Mouse (Mus musculus) forebrain, embryonic 14.5 days (tissue): ENCODE measurements around the gene Znrf4. TPM values are rescaled to one million over a fixed set of nuclear protein-coding genes. Genes with fewer than 3 reads are reported as not detected.
"Not testable (repeated sequence)": the region's sequence is repeated elsewhere in the genome, so short reads cannot be mapped to it uniquely, and the experiment has no call there.

Experiments used
- ATAC-seq: fragments of 200-750 bp; cut with Nextera tagmentation; 2 replicates; pipeline ENCODE4 v1.8.0; 2017; ENCODE audit warnings: mild to moderate bottlenecking, moderate library complexity
- DNase-seq: peaks from one replicate; pipeline ENCODE4 v3.0.0-alpha.2; 2015; ENCODE audit warnings: low spot score
- H3K27ac ChIP-seq: fragments of 300-500 bp; sonication (generic); 2 replicates; pipeline ENCODE4 v1.5.1; 2014; ENCODE audit warnings: low read depth, mild to moderate bottlenecking, control low read depth, low read length, moderate library complexity
- H3K27me3 ChIP-seq: fragments of 300-500 bp; sonication (generic); replicated peaks from 2 replicates; pipeline ENCODE4 v1.6.1; 2014; ENCODE audit warnings: low read length, control low read depth, mixed read lengths; ENCODE audit not compliant: control insufficient read depth, insufficient read depth
- H3K36me3 ChIP-seq: fragments of 300-500 bp; sonication (generic); 2 replicates; pipeline ENCODE4 v1.6.1; 2014; ENCODE audit warnings: low read length, control low read depth; ENCODE audit not compliant: control insufficient read depth, insufficient read depth
- H3K4me1 ChIP-seq: fragments of 300-500 bp; sonication (generic); 2 replicates; pipeline ENCODE4 v1.6.1; 2014; ENCODE audit warnings: antibody characterized with exemption, low read length, control low read depth; ENCODE audit not compliant: control insufficient read depth, insufficient read depth
- H3K4me2 ChIP-seq: fragments of 300-500 bp; sonication (generic); 2 replicates; pipeline ENCODE4 v1.6.1; 2014; ENCODE audit warnings: mild to moderate bottlenecking, control low read depth, low read length
- H3K4me3 ChIP-seq: fragments of 300-500 bp; sonication (generic); 2 replicates; pipeline ENCODE4 v1.5.1; 2014; ENCODE audit warnings: low read depth, low read length, control low read depth
- H3K9ac ChIP-seq: fragments of 300-500 bp; sonication (generic); 2 replicates; pipeline ENCODE4 v1.6.1; 2014; ENCODE audit warnings: mild to moderate bottlenecking, low read length, control low read depth, moderate library complexity
- H3K9me3 ChIP-seq: fragments of 300-500 bp; sonication (generic); replicated peaks from 2 replicates; pipeline ENCODE4 v1.6.1; 2016; ENCODE audit warnings: low read length, control low read depth, mixed read lengths; ENCODE audit not compliant: control insufficient read depth
- WGBS: fragments of 180-500 bp; shearing (Covaris S2); extraction: QIAGEN DNeasy Blood & Tissue Kit; methylation state at CpG from one replicate; pipeline ENCODE4 v1.1.7; 2014; 5-methylcytosine and 5-hydroxymethylcytosine counted together
- polyA plus RNA-seq: library from polyadenylated mRNA; unstranded; fragments of >200 nt; fragmentation: Nextera tagmentation; extraction: Ambion mirVana; gene quantifications from 2 replicates; pipeline ENCODE4 v1.2.1, GENCODE M21; 2014

Gene Znrf4
- polyA plus RNA-seq, 1 experiment from 2014 or later, result 0.14 TPM

DNA sequence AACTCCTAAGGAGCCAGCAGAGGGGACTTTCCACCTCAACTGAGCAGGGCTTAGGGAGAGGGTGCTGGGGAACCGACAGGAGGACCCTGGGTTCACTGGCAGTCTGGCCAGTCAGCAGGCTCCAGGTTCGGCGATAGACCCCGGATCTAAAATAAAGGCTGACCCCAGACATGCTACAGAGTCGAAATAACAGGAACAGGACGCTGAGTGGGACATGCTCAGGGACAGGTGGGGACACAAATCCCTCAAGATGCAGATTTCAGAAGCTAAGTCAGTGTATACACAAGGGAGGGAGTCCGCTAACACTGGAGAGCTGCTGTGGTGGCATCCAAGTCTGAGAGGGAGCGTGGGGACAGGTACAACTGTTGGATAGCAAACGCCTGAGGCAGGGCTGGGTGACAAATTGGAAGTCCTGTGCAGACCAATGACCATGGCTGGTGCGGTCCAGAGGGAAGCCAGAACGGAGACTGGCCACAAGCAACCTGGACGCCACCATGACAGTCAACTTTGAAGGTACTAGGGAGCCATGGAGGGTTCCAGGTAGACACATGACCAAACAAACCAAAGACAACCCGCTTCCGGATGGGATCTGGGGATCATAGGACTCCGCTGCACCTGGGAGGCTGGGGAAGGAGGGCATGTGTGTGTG is 5.7 kb downstream of the Znrf4 start:
- Histone ChIP-seq H3K27ac (peak overlapping the region; percentile 95), H3K27me3 (0 out of 2 replicates have a peak, but pooled peaks cover 3% of the 10 kb centered on the region), H3K9me3 (no peaks in the 10 kb centered on the region), H3K4me2 (peak overlapping the region; percentile 81), H3K36me3 (no peaks in the 10 kb centered on the region), H3K4me1 (peaks cover 43% of the 10 kb centered on the region), H3K9ac (peak overlapping the region; percentile 82), H3K4me3 (peak overlapping the region; percentile 43; the same call in 1 of the 2 replicates)
- 60% methylated on average over 15 of the region's 15 CpGs for WGBS
- ATAC-seq (no peak), DNase-seq (no peak)

DNA sequence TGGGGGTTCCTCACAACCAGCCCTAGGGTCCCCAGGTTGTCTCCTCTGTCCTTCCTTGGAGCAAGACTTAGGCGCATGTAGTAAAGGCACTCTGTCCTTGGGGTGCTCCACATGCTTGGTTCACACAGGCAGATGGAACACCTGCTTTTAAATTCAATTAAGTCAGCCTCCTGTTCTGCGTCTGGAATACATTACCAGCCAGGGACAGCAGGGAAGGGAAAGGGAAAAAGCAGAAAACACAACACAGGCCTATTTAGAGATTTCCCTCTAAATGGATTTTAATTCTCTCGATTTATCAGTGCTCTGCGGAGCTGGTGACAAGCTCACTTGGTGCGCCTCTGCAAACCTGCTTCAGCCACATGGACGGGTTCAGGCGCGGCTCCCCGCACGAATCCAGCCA is 6.8 kb downstream of the Znrf4 start:
- Histone ChIP-seq H3K4me1 (peaks cover 31% of the 10 kb centered on the region), H3K4me2 (no peak overlapping the region), H3K4me3 (no peak overlapping the region), H3K9me3 (no peaks in the 10 kb centered on the region), H3K27me3 (no peaks in the 10 kb centered on the region), H3K9ac (no peak overlapping the region), H3K27ac (peak overlapping the region; percentile 58; the same call in 1 of the 2 replicates), H3K36me3 (no peaks in the 10 kb centered on the region)
- 79% methylated on average over 10 of the region's 10 CpGs for WGBS
- ATAC-seq (no peak), DNase-seq (no peak)

DNA sequence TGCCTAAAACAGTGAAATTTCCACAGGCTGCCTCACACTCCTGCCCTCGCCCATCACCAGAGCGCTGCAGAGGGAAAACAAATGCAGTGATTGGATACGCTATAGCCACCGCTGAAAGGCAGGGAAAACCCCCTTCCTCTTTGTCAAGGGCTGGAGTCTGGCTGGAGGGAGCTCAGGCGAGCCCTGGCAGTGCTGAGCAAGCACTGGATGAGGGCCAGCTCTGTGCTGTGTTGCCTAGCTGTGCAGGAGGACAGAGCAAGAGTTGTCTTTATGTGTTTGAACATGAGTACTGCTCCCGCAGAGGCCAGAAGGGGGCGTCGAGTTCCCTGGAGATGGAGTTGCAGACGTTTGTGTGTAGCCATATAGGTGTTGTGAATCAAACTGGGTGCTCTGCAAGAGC is 9.7 kb downstream of the Znrf4 start:
- peak overlapping the region; percentile 6; the same call in 1 of the 2 replicates for H3K4me2 ChIP-seq
- ATAC-seq (peak; percentile 83), DNase-seq (peak; percentile 93)
- WGBS, result 15% methylated on average over 9 of the region's 9 CpGs
- no peaks in the 10 kb centered on the region for H3K36me3 ChIP-seq
- H3K4me3 ChIP-seq, result no peak overlapping the region
- no peaks in the 10 kb centered on the region for H3K9me3 ChIP-seq
- H3K9ac ChIP-seq, result no peak overlapping the region
- peak overlapping the region; percentile 83 for H3K27ac ChIP-seq
- H3K27me3 ChIP-seq, result no peaks in the 10 kb centered on the region
- H3K4me1 ChIP-seq, result peaks cover 26% of the 10 kb centered on the region

DNA sequence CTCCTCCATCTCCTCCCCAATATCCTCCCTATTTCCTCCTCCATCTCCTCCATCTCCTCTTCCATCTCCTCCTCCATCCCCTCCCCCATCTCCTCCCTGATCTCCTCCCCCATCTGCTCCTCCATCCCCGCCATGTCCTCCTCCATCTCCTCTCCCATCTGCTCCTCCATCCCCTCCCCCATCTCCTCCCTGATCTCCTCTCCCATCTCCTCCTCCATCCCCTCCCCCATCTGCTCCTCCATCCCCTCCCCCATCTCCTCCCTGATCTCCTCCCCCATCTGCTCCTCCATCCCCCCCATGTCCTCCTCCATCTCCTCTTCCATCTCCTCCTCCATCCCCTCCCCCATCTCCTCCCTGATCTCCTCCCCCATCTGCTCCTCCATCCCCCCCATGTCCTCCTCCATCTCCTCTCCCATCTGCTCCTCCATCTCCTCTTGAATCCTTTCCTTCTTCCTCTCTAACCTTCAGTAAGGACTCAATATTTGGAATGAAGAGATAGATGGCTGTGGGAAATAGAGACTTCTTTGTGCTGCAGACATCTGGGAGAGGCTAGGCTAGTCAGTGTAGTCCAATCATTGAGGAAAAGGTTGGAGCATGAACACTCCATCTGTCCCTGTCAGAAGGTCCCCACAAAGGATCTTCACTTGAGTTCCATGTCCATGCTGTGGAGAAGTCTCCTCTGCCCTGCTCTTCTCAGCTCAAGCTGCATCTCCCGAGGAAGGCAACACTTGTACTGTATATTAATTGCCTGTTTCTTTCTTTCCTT is 10.4 kb downstream of the Znrf4 start:
- not testable (repeated sequence) for H3K9me3 ChIP-seq, H3K9ac ChIP-seq, H3K36me3 ChIP-seq, DNase-seq, H3K4me3 ChIP-seq, H3K27me3 ChIP-seq
- H3K4me2 ChIP-seq, result peak overlapping the region; percentile 6; the same call in 1 of the 2 replicates
- 35% methylated on average over 2 of the region's 2 CpGs for WGBS
- peak; percentile 2; the same call in 1 of the 2 replicates for ATAC-seq
- H3K4me1 ChIP-seq, result peaks cover 22% of the 10 kb centered on the region
- peak overlapping the region; percentile 83 for H3K27ac ChIP-seq

DNA sequence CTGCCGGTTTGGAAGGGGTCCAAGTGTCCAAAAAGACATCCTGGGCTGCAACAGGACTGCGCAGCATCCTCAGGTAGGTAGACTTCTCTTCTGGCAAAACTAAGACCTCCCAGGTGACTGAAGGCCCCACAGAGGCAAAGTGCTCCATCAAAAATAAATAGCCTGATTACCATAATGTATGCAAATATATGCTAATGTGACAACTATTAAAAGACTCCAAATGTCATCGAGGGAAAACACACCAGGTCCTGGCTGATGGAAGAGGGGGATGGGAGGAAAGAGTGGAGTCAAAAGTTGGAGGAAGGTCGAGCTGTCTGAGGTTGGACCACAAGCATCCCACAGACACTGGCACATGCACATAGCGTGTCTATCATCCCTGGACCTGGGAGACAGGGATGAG is 13.0 kb downstream of the Znrf4 start:
- H3K9me3 ChIP-seq, result 0 out of 2 replicates have a peak, but pooled peaks cover 3% of the 10 kb centered on the region
- H3K27ac ChIP-seq, result peak overlapping the region; percentile 9; the same call in 1 of the 2 replicates
- no peaks in the 10 kb centered on the region for H3K27me3 ChIP-seq
- DNase-seq (peak; percentile 69), ATAC-seq (peak; percentile 37)
- H3K4me2 ChIP-seq, result no peak overlapping the region
- peaks cover 24% of the 10 kb centered on the region for H3K4me1 ChIP-seq
- H3K36me3 ChIP-seq, result no peaks in the 10 kb centered on the region
- no peak overlapping the region for H3K9ac ChIP-seq
- H3K4me3 ChIP-seq, result no peak overlapping the region
- 43% methylated on average over 5 of the region's 5 CpGs for WGBS

DNA sequence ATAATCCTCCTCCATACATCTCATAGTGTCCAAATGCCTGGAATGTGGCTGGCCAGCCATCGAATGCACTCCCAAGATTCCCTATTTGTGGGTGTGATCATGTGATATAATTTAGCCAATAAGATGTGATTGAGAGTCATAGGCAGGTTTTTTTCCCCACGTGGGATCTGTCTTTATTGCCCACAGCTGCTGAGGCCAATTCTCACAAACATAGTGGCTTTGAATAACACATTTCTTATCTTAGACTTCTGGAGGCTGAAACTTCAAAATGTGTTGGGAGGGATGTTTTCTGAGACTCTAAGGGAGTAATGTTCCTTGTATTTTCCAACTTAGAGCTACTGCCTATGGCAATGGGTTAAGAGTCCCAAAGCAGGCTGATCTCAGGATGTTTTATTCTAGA is 17.8 kb downstream of the Znrf4 start:
- WGBS, result 54% methylated on average over 2 of the region's 2 CpGs
- no peak overlapping the region for H3K9ac ChIP-seq
- peaks cover 13% of the 10 kb centered on the region for H3K4me1 ChIP-seq
- H3K4me2 ChIP-seq, result no peak overlapping the region
- 0 out of 2 replicates have a peak, but pooled peaks cover 4% of the 10 kb centered on the region for H3K9me3 ChIP-seq
- H3K4me3 ChIP-seq, result no peak overlapping the region
- no peak for ATAC-seq
- DNase-seq, result no peak
- H3K36me3 ChIP-seq, result no peaks in the 10 kb centered on the region
- no peaks in the 10 kb centered on the region for H3K27me3 ChIP-seq
- H3K27ac ChIP-seq, result no peak overlapping the region

DNA sequence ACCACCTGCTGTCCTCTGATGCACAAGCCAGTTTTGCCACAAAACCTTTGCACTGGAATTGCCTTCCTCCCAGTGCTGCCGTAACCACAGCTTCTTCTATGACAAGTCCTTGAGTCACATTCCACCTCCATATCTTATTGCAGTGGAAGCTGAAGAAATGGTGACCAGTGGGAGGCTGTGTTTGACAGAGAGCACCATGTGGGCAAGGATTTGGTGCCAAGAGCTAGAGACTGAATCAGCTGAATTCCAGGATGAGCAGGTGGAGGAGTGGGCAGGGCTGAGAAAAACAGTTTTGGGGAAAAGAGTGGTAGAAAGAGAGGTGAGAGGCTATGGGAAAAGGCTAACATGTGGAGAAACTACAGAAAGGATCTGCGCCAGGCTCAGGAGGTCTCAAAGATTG is 18.4 kb downstream of the Znrf4 start:
- Histone ChIP-seq H3K9ac (no peak overlapping the region), H3K4me1 (peaks cover 12% of the 10 kb centered on the region), H3K27me3 (no peaks in the 10 kb centered on the region), H3K9me3 (0 out of 2 replicates have a peak, but pooled peaks cover 4% of the 10 kb centered on the region), H3K4me3 (no peak overlapping the region), H3K4me2 (no peak overlapping the region), H3K27ac (no peak overlapping the region), H3K36me3 (no peaks in the 10 kb centered on the region)
- no peak for ATAC-seq
- WGBS, result 89% methylated on average over 2 of the region's 2 CpGs
- DNase-seq, result no peak

DNA sequence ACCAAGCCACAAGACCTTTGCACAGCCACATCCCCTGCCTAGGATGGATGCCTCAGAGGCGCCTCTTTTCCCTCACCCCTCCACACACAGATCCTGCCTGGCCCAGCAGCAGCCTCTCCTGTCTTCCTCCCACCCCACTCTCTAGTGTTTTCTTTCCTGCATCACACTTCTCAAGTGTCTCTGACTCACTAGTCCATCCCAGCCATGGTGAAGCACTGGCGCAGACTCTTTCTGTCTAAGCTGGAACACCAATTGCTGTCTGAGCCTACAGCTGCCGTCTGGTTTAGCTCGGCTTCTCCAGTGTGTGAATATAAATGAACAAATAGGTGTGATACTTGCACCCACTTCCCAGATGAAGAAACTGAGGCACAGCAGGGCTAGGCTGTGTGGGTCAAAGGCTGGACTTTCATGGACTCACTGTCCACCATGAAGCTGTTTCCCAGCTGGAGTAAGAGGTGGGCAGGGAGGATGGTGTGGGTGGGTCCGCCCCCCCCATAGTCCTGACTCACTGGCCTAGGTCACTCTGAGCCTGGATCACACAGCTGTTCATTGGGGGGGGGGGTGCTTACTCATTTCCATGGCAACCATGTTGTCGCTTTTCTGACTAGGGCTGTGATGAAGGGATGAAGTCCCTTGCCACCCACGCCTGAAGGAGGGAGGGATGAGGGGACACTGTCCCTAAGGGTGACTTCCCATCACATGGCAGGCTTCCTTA is 21.6 kb downstream of the Znrf4 start:
- 83% methylated on average over 7 of the region's 7 CpGs for WGBS
- Histone ChIP-seq H3K27me3 (no peaks in the 10 kb centered on the region), H3K4me1 (peaks cover 20% of the 10 kb centered on the region), H3K4me3 (no peak overlapping the region), H3K4me2 (no peak overlapping the region), H3K36me3 (no peaks in the 10 kb centered on the region), H3K9ac (no peak overlapping the region), H3K27ac (no peak overlapping the region), H3K9me3 (0 out of 2 replicates have a peak, but pooled peaks cover 4% of the 10 kb centered on the region)
- ATAC-seq (no peak), DNase-seq (no peak)
